Mouse (Mus musculus) left cerebral cortex, adult 11 months (tissue): ENCODE measurements around the gene Glce.

Experiments used
- DNase-seq: peaks from one replicate; pipeline ENCODE4 v3.0.0; 2022; ENCODE audit warnings: low spot score

Gene Glce

GRCm38 (mm10) chr9:62026600-62026999, 95.9 kb downstream of the Glce start, which contains the start of gene Paqr5:
Gene Paqr5 (minus strand): TSS chr9:62026856.
- DNase-seq, result no peak

- DNase-seq, result no peak
Observed at GRCm38 (mm10) chr9:62025056-62025455, 97.4 kb downstream of the Glce start.

- DNase-seq, result no peak
Observed at GRCm38 (mm10) chr9:62023879-62024278, 98.6 kb downstream of the Glce start.

GRCm38 (mm10) chr9:62022961-62023680, 99.3 kb downstream of the Glce start:
- DNase-seq, result no peak

- no peak for DNase-seq
Observed at GRCm38 (mm10) chr9:62021583-62022120, 100.8 kb downstream of the Glce start.

GRCm38 (mm10) chr9:62020259-62020658, 102.2 kb downstream of the Glce start:
- DNase-seq, result no peak

- DNase-seq, result no peak
Observed at GRCm38 (mm10) chr9:62018229-62019093, 104.0 kb downstream of the Glce start.

GRCm38 (mm10) chr9:62017329-62017728, 105.1 kb downstream of the Glce start:
- no peak for DNase-seq

GRCm38 (mm10) chr9:62015504-62015903, 107.0 kb downstream of the Glce start:
- no peak for DNase-seq

- DNase-seq, result no peak
Observed at GRCm38 (mm10) chr9:62013316-62014097, 108.9 kb downstream of the Glce start.

GRCm38 (mm10) chr9:62008360-62008759, 114.1 kb downstream of the Glce start:
- DNase-seq, result no peak
